Mouse (Mus musculus) heart, adult 2 months (tissue): ENCODE measurements around the gene Tbc1d10a.

Source experiments
- CTCF ChIP-seq: fragments of 200-600 bp; IDR thresholded peaks from 2 replicates; pipeline ENCODE4 v1.8.1; 2022; ENCODE audit warnings: antibody characterized with exemption, mild to moderate bottlenecking, moderate library complexity
- POLR2A ChIP-seq: fragments of 200-500 bp; IDR thresholded peaks from 2 replicates; pipeline ENCODE4 v1.6.1; 2011; ENCODE audit warnings: mild to moderate bottlenecking, low read depth, low read length, control low read depth; ENCODE audit not compliant: insufficient read depth

DNA sequence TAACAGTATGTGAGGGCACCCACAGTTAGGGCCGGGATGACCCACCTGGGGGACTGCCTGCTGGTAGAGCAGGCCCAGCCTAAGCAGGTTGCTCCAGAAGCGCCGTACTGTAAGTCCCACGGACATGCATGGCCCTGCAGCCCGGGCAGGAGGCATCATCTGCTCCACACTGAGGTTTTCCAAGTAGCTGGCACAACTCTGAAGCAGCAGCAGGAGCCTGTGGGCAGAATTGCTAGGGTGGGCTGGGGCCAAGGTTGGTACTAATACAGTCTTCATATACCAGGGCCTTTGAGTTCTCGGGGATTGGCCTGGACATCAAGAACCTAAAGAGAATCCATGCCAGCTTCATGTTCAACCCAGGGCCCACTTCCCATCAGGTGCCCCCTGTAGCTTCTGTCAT is 36.7 kb upstream of the Tbc1d10a start:
- no peak for TF ChIP-seq CTCF
- TF ChIP-seq POLR2A: no peak
